Mouse (Mus musculus): Measurements from ENCODE around the gene Fastk. TPM values are rescaled to one million over a fixed set of nuclear protein-coding genes. Genes with fewer than 3 reads are reported as not detected.

The Fastk gene
- polyA plus RNA-seq, 1 experiment from 2014 or later = 181 TPM

DNA sequence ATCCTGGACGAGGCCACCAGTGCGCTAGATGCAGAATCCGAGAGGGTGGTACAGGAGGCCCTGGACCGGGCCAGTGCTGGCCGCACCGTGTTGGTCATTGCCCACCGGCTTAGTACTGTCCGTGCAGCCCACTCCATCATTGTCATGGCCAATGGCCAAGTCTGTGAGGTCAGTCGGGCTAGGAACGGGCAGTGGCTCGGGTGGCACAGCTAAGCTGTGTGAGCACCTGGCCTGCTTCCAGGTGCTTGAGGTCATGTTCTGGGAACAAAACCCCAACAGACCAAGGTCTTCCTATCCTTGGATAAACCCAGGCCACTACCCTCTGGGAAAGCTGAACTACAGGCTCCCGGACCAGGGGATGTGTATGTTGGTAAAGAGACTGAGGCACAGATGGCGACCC, 36.4 kb downstream of the Fastk start:
- Histone ChIP-seq H3K27me3 (ENCODE audit: control insufficient read depth, insufficient read depth, low read length) (no peaks in the 10 kb centered on the region), H3K4me2 (ENCODE audit: low read length) (no peak overlapping the region), H3K4me1 (ENCODE audit: control insufficient read depth in 2 of 2, insufficient read depth in 2 of 2, low read length in 2 of 2) (peaks cover 0 to 2% of the 10 kb centered on the region in 2 experiments; a peak in 1 of 4 replicates), H3K4me3 (ENCODE audit: control insufficient read depth in 1 of 2, insufficient read depth in 1 of 2, low read depth in 1 of 2, low read length in 2 of 2) (no peak overlapping the region), H3K9me3 (ENCODE audit: control insufficient read depth, low read length) (no peaks in the 10 kb centered on the region), H3K9ac (ENCODE audit: low read length) (no peak overlapping the region), H3K27ac (replicated peaks in 1 of 2; ENCODE audit: control insufficient read depth in 1 of 2, insufficient read depth in 1 of 2, low read depth in 2 of 2, low read length in 2 of 2) (no peak overlapping the region), H3K36me3 (ENCODE audit: control insufficient read depth, insufficient read depth, low read length) (peaks cover 41% of the 10 kb centered on the region)
- WGBS = 86% methylated on average over 13 of the region's 13 CpGs
- ATAC-seq (ENCODE audit: insufficient number of reproducible peaks, insufficient read depth, low FRiP score, low read depth) = 0 out of 2 replicates have a peak, but pooled peaks have one; percentile 13

DNA sequence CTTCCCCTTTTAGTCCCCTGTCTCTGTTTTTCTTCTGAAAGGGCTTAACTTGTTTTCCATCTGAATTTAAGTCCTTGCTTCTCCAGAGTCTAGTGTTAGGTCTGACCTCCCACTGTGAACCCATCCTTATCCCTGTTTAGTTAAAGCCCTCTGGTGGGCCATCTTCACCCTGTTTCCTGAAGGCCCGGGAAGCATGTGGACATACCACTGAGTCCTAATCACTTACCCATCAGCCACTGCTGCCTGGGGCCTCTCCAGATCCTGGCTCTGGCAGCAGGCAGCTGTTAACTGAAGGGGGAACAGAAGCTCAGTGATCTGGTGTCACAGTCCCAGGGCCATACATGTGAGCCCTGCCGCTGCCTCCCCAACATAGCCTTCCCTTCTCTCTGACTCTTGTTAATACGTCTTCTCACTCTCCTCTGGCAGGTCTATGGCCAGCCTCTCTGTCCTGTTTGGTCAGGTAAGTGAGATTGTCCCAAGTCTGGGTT, 39.7 kb downstream of the Fastk start:
- no peaks in the 10 kb centered on the region for H3K27me3 ChIP-seq (ENCODE audit: control insufficient read depth, insufficient read depth, low read length)
- H3K9ac ChIP-seq (ENCODE audit: low read length) = no peak overlapping the region
- no peak overlapping the region for H3K27ac ChIP-seq (replicated peaks in 1 of 2; ENCODE audit: control insufficient read depth in 1 of 2, insufficient read depth in 1 of 2, low read depth in 2 of 2, low read length in 2 of 2)
- no peak overlapping the region for H3K4me3 ChIP-seq (ENCODE audit: control insufficient read depth in 1 of 2, insufficient read depth in 1 of 2, low read depth in 1 of 2, low read length in 2 of 2)
- WGBS = 56% methylated on average over 3 of the region's 3 CpGs
- peaks cover 73% of the 10 kb centered on the region for H3K36me3 ChIP-seq (ENCODE audit: control insufficient read depth, insufficient read depth, low read length)
- no peaks in the 10 kb centered on the region for H3K9me3 ChIP-seq (ENCODE audit: control insufficient read depth, low read length)
- peaks cover 0 to 3% of the 10 kb centered on the region in 2 experiments; a peak in 2 of 4 replicates for H3K4me1 ChIP-seq (ENCODE audit: control insufficient read depth in 2 of 2, insufficient read depth in 2 of 2, low read length in 2 of 2)
- no peak overlapping the region for H3K4me2 ChIP-seq (ENCODE audit: low read length)
- ATAC-seq (ENCODE audit: insufficient number of reproducible peaks, insufficient read depth, low FRiP score, low read depth) = no peak

GRCm38 (mm10) chr5:24404594-24405360, 40.3 kb downstream of the Fastk start:
- Histone ChIP-seq H3K4me2 (ENCODE audit: low read length) (no peak overlapping the region), H3K9me3 (ENCODE audit: control insufficient read depth, low read length) (no peaks in the 10 kb centered on the region), H3K27ac (replicated peaks in 1 of 2; ENCODE audit: control insufficient read depth in 1 of 2, insufficient read depth in 1 of 2, low read depth in 2 of 2, low read length in 2 of 2) (no peak overlapping the region), H3K4me3 (ENCODE audit: control insufficient read depth in 1 of 2, insufficient read depth in 1 of 2, low read depth in 1 of 2, low read length in 2 of 2) (no peak overlapping the region), H3K27me3 (ENCODE audit: control insufficient read depth, insufficient read depth, low read length) (no peaks in the 10 kb centered on the region), H3K4me1 (ENCODE audit: control insufficient read depth in 2 of 2, insufficient read depth in 2 of 2, low read length in 2 of 2) (peaks cover 0 to 3% of the 10 kb centered on the region in 2 experiments; a peak in 2 of 4 replicates), H3K9ac (ENCODE audit: low read length) (no peak overlapping the region), H3K36me3 (ENCODE audit: control insufficient read depth, insufficient read depth, low read length) (peaks cover 80% of the 10 kb centered on the region)
- WGBS = 83% methylated on average over 6 of the region's 6 CpGs
- ATAC-seq (ENCODE audit: insufficient number of reproducible peaks, insufficient read depth, low FRiP score, low read depth) = no peak

GRCm38 (mm10) chr5:24401969-24402368, 43.1 kb downstream of the Fastk start:
- Histone ChIP-seq H3K4me1 (ENCODE audit: control insufficient read depth in 2 of 2, insufficient read depth in 2 of 2, low read length in 2 of 2) (peaks cover 0 to 3% of the 10 kb centered on the region in 2 experiments; a peak in 3 of 4 replicates), H3K4me3 (ENCODE audit: control insufficient read depth in 1 of 2, insufficient read depth in 1 of 2, low read depth in 1 of 2, low read length in 2 of 2) (no peak overlapping the region), H3K4me2 (ENCODE audit: low read length) (no peak overlapping the region), H3K27ac (replicated peaks in 1 of 2; ENCODE audit: control insufficient read depth in 1 of 2, insufficient read depth in 1 of 2, low read depth in 2 of 2, low read length in 2 of 2) (no peak overlapping the region), H3K9ac (ENCODE audit: low read length) (no peak overlapping the region), H3K27me3 (ENCODE audit: control insufficient read depth, insufficient read depth, low read length) (no peaks in the 10 kb centered on the region), H3K36me3 (ENCODE audit: control insufficient read depth, insufficient read depth, low read length) (peaks cover 66% of the 10 kb centered on the region), H3K9me3 (ENCODE audit: control insufficient read depth, low read length) (no peaks in the 10 kb centered on the region)
- 57% methylated on average over 9 of the region's 9 CpGs for WGBS
- ATAC-seq (ENCODE audit: insufficient number of reproducible peaks, insufficient read depth, low FRiP score, low read depth) = no peak

DNA sequence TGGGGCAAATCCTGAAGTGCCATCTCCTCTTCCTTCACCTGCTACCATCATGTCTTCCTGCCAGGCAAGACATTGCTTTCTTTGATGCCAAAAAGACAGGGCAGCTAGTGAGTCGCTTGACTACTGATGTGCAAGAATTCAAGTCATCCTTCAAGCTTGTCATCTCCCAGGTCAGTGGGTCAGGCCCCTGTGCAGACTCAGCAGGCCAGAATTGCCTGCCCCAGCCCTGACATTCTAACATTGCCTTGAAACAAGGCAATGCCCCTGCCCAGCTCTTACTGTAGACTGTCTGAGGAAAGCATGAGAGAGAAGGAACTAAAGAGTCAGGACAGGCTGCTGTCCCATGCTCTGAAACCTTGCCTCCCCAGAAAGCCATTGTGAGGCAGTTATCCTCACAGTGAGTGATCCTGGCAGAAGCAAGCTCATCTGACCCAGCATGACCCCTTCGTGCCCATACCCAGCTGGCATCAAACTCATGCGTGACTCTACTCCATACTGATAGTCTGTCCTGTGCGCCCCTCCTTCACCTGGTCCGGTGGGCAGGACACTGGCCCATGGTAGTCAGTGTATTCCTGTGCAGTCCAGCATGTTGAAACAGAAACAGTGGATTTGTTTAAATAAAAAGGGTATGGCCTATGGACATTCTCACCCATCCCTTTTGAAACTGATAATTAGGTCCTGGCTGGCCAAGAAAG, 44.0 kb downstream of the Fastk start:
- Histone ChIP-seq H3K4me2 (ENCODE audit: low read length) (no peak overlapping the region), H3K27me3 (ENCODE audit: control insufficient read depth, insufficient read depth, low read length) (no peaks in the 10 kb centered on the region), H3K36me3 (ENCODE audit: control insufficient read depth, insufficient read depth, low read length) (peaks cover 61% of the 10 kb centered on the region), H3K4me1 (ENCODE audit: control insufficient read depth in 2 of 2, insufficient read depth in 2 of 2, low read length in 2 of 2) (peaks cover 0 to 3% of the 10 kb centered on the region in 2 experiments; a peak in 3 of 4 replicates), H3K9me3 (ENCODE audit: control insufficient read depth, low read length) (no peaks in the 10 kb centered on the region), H3K27ac (replicated peaks in 1 of 2; ENCODE audit: control insufficient read depth in 1 of 2, insufficient read depth in 1 of 2, low read depth in 2 of 2, low read length in 2 of 2) (no peak overlapping the region), H3K9ac (ENCODE audit: low read length) (no peak overlapping the region), H3K4me3 (ENCODE audit: control insufficient read depth in 1 of 2, insufficient read depth in 1 of 2, low read depth in 1 of 2, low read length in 2 of 2) (no peak overlapping the region)
- 92% methylated on average over 5 of the region's 5 CpGs for WGBS
- ATAC-seq (ENCODE audit: insufficient number of reproducible peaks, insufficient read depth, low FRiP score, low read depth) = no peak

DNA sequence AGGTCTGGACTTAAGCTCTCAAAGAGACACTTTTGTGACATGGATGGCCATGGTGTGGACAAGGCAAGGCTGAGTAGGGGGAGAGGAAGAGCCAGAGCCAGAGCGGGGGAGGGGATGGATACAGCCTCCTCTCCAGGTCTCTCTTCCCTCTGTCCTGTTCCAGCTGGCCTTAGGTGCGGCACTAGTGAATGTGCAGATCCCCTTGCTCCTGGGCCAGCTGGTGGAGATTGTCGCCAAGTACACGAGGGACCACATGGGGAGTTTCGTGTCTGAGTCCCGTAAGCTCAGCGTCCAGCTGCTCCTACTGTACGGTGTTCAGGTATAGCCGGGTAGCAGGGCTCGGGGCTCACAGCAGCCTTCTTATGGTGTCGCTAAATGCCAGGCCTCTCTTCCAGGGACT, 44.7 kb downstream of the Fastk start:
- no peak for ATAC-seq (ENCODE audit: insufficient number of reproducible peaks, insufficient read depth, low FRiP score, low read depth)

GRCm38 (mm10) chr5:24399686-24400085, 45.4 kb downstream of the Fastk start:
- Histone ChIP-seq H3K4me1 (ENCODE audit: control insufficient read depth in 2 of 2, insufficient read depth in 2 of 2, low read length in 2 of 2) (peaks cover 0 to 8% of the 10 kb centered on the region in 2 experiments), H3K4me3 (ENCODE audit: control insufficient read depth in 1 of 2, insufficient read depth in 1 of 2, low read depth in 1 of 2, low read length in 2 of 2) (no peak overlapping the region), H3K9me3 (ENCODE audit: control insufficient read depth, low read length) (no peaks in the 10 kb centered on the region), H3K4me2 (ENCODE audit: low read length) (no peak overlapping the region), H3K9ac (ENCODE audit: low read length) (no peak overlapping the region), H3K27me3 (ENCODE audit: control insufficient read depth, insufficient read depth, low read length) (no peaks in the 10 kb centered on the region), H3K36me3 (ENCODE audit: control insufficient read depth, insufficient read depth, low read length) (peaks cover 52% of the 10 kb centered on the region), H3K27ac (replicated peaks in 1 of 2; ENCODE audit: control insufficient read depth in 1 of 2, insufficient read depth in 1 of 2, low read depth in 2 of 2, low read length in 2 of 2) (no peak overlapping the region)
- WGBS = 71% methylated on average over 10 of the region's 10 CpGs
- ATAC-seq (ENCODE audit: insufficient number of reproducible peaks, insufficient read depth, low FRiP score, low read depth) = no peak

More for the DNA sequence above, 44.7 kb downstream of the Fastk start:
- 90% methylated on average over 11 of the region's 11 CpGs for WGBS
- Histone ChIP-seq H3K36me3 (ENCODE audit: control insufficient read depth, insufficient read depth, low read length) (peaks cover 55% of the 10 kb centered on the region), H3K4me1 (ENCODE audit: control insufficient read depth in 2 of 2, insufficient read depth in 2 of 2, low read length in 2 of 2) (peaks cover 0 to 3% of the 10 kb centered on the region in 2 experiments; a peak in 3 of 4 replicates), H3K4me3 (ENCODE audit: control insufficient read depth in 1 of 2, insufficient read depth in 1 of 2, low read depth in 1 of 2, low read length in 2 of 2) (no peak overlapping the region), H3K9me3 (ENCODE audit: control insufficient read depth, low read length) (no peaks in the 10 kb centered on the region), H3K4me2 (ENCODE audit: low read length) (no peak overlapping the region), H3K27me3 (ENCODE audit: control insufficient read depth, insufficient read depth, low read length) (no peaks in the 10 kb centered on the region), H3K9ac (ENCODE audit: low read length) (no peak overlapping the region), H3K27ac (replicated peaks in 1 of 2; ENCODE audit: control insufficient read depth in 1 of 2, insufficient read depth in 1 of 2, low read depth in 2 of 2, low read length in 2 of 2) (no peak overlapping the region)
